Mouse (Mus musculus) CH12.LX (cell line): ENCODE measurements around the gene Iah1. TPM values are rescaled to one million over a fixed set of nuclear protein-coding genes. Genes with fewer than 3 reads are reported as not detected.

Experiments
- DNase-seq: peaks from one replicate; pipeline ENCODE4 v3.0.0-alpha.2; 2013; ENCODE audit errors: extremely low read depth
- H3K27ac ChIP-seq: 2 replicates; pipeline ENCODE4 v1.5.1; 2012; ENCODE audit warnings: low read depth, mild to moderate bottlenecking, control low read depth, moderate library complexity; ENCODE audit not compliant: insufficient read depth
- H3K27me3 ChIP-seq: replicated peaks from 2 replicates; pipeline ENCODE3; 2012; ENCODE audit warnings: inconsistent platforms
- H3K36me3 ChIP-seq, 2 experiments: replicated peaks in 1 of 2; 2 replicates each; pipeline versions ENCODE3 to v1.6.1; 2012; ENCODE audit warnings: inconsistent platforms in 1 of 2, low read length in 1 of 2, mild to moderate bottlenecking in 1 of 2, mixed read lengths in 1 of 2, moderate library complexity in 1 of 2; ENCODE audit not compliant: control insufficient read depth in 1 of 2, insufficient read depth in 1 of 2
- H3K4me1 ChIP-seq, 2 experiments: 2 replicates each; pipeline ENCODE4 v1.6.1; 2012; ENCODE audit warnings: inconsistent platforms in 1 of 2, moderate library complexity in 1 of 2; ENCODE audit not compliant: insufficient read depth in 2 of 2, control insufficient read depth in 1 of 2
- H3K4me2 ChIP-seq: 2 replicates; pipeline ENCODE4 v1.6.1; 2012; ENCODE audit warnings: low read depth, mild to moderate bottlenecking, control low read depth; ENCODE audit not compliant: poor library complexity, insufficient read depth, severe bottlenecking
- H3K4me3 ChIP-seq, 3 experiments: fragments of 150-350 bp in 1 of 3; sonication (generic) in 1 of 3; replicated peaks in 1 of 3; 2 replicates each; pipeline versions ENCODE3 to v1.5.1; 2011 to 2012; ENCODE audit warnings: low read depth in 2 of 3, low read length in 2 of 3, mild to moderate bottlenecking in 2 of 3, moderate library complexity in 2 of 3, control low read depth in 1 of 3, improper control_type of control experiment in 1 of 3, inconsistent platforms in 1 of 3, mixed read lengths in 1 of 3; ENCODE audit not compliant: poor library complexity in 1 of 3
- H3K79me2 ChIP-seq: replicated peaks from 2 replicates; pipeline ENCODE4 v1.6.1; 2012; ENCODE audit warnings: mild to moderate bottlenecking, moderate library complexity; ENCODE audit not compliant: control insufficient read depth, poor library complexity, insufficient read depth, severe bottlenecking; ENCODE audit errors: extremely low read depth
- H3K9ac ChIP-seq: 2 replicates; pipeline ENCODE4 v1.6.1; 2012; ENCODE audit warnings: low read depth, mild to moderate bottlenecking, control low read depth, moderate library complexity; ENCODE audit not compliant: insufficient read depth
- H3K9me3 ChIP-seq: replicated peaks from 2 replicates; pipeline ENCODE3; 2012; ENCODE audit warnings: low read length, inconsistent platforms, mixed read lengths
- CHD1 ChIP-seq: IDR thresholded peaks from 2 replicates; pipeline ENCODE4 v1.6.1; 2012; ENCODE audit warnings: low read depth, low read length, improper control_type of control experiment, inconsistent platforms
- CTCF ChIP-seq, 2 experiments: IDR thresholded peaks in 1 of 2; conservative IDR thresholded peaks in 1 of 2; 2 replicates each; pipeline ENCODE4 v1.5.1; 2011 to 2012; ENCODE audit warnings: low read depth in 2 of 2, low read length in 2 of 2, improper control_type of control experiment in 1 of 2, inconsistent platforms in 1 of 2, mild to moderate bottlenecking in 1 of 2, moderate library complexity in 1 of 2
- ELF1 ChIP-seq: IDR thresholded peaks from 2 replicates; pipeline ENCODE4 v1.6.1; 2014; ENCODE audit warnings: low read depth, mild to moderate bottlenecking, inconsistent platforms, low read length, improper control_type of control experiment
- ETS1 ChIP-seq: conservative IDR thresholded peaks from 2 replicates; pipeline ENCODE4 v1.6.1; 2012; ENCODE audit warnings: low read depth, mild to moderate bottlenecking, inconsistent platforms, low read length, improper control_type of control experiment, moderate library complexity
- KAT2A ChIP-seq: IDR thresholded peaks from 2 replicates; pipeline ENCODE4 v1.6.1; 2012; ENCODE audit warnings: low read length, improper control_type of control experiment, inconsistent platforms; ENCODE audit not compliant: insufficient replicate concordance
- MAX ChIP-seq: IDR thresholded peaks from 2 replicates; pipeline ENCODE4 v1.6.1; 2011; ENCODE audit warnings: low read length, improper control_type of control experiment
- MEF2A ChIP-seq: IDR thresholded peaks from 2 replicates; pipeline ENCODE4 v1.6.1; 2014; ENCODE audit warnings: low read depth, mild to moderate bottlenecking, inconsistent platforms, low read length, improper control_type of control experiment, borderline replicate concordance
- NRF1 ChIP-seq: IDR thresholded peaks from 2 replicates; pipeline ENCODE4 v1.6.1; 2014; ENCODE audit warnings: low read depth, mild to moderate bottlenecking, inconsistent platforms, low read length, improper control_type of control experiment, moderate library complexity
- PAX5 ChIP-seq: IDR thresholded peaks from 2 replicates; pipeline ENCODE4 v1.6.1; 2012; ENCODE audit warnings: low read length, inconsistent platforms, mixed read lengths
- RAD21 ChIP-seq: IDR thresholded peaks from 2 replicates; pipeline ENCODE4 v1.6.1; 2011; ENCODE audit warnings: low read depth, mild to moderate bottlenecking, low read length, improper control_type of control experiment, moderate library complexity
- SMC3 ChIP-seq: IDR thresholded peaks from 2 replicates; pipeline ENCODE4 v1.6.1; 2011; ENCODE audit warnings: low read depth, low read length, improper control_type of control experiment
- TBP ChIP-seq: conservative IDR thresholded peaks from 2 replicates; pipeline ENCODE4 v1.6.1; 2011; ENCODE audit warnings: low read depth, low read length, improper control_type of control experiment
- TCF12 ChIP-seq: IDR thresholded peaks from 2 replicates; pipeline ENCODE4 v1.6.1; 2014; ENCODE audit warnings: low read depth, mild to moderate bottlenecking, inconsistent platforms, low read length, improper control_type of control experiment
- USF1 ChIP-seq: IDR thresholded peaks from 2 replicates; pipeline ENCODE4 v1.6.1; 2014; ENCODE audit warnings: low read depth, mild to moderate bottlenecking, inconsistent platforms, low read length, improper control_type of control experiment
- ZMIZ1 ChIP-seq: IDR thresholded peaks from 2 replicates; pipeline ENCODE4 v1.6.1; 2012; ENCODE audit warnings: low read depth, mild to moderate bottlenecking, inconsistent platforms, low read length, improper control_type of control experiment
- ZNF384 ChIP-seq: IDR thresholded peaks from 2 replicates; pipeline ENCODE4 v1.6.1; 2012; ENCODE audit warnings: low read depth, low read length, improper control_type of control experiment, inconsistent platforms
- dilution Hi-C: fragments of 300-500 bp; cut with MboI; formaldehyde crosslinking; loops from 2 replicates; pipeline ENCODE4 v1.14.3; 2020; ENCODE audit warnings: low sequenced_read_pairs; ENCODE audit not compliant: extremely low pct_unique_long_range_greater_than_20kb, extremely low pct_ligation_motif_present
- in situ Hi-C: fragments of 300-500 bp; cut with MboI; formaldehyde crosslinking; loops from 3 replicates; pipeline ENCODE4 v1.14.3; 2019; ENCODE audit warnings: low sequenced_read_pairs, low pct_ligation_motif_present, low pct_unique_long_range_greater_than_20kb, mixed read lengths
- polyA plus RNA-seq: library from polyadenylated mRNA; unstranded; fragments of >175 nt; gene quantifications from 2 replicates; pipeline ENCODE4 v1.2.1, GENCODE M21; 2012; ENCODE audit warnings: low read depth; ENCODE audit not compliant: insufficient read length
- total RNA-seq, 2 experiments: library from RNA; depleted of rRNA; stranded (reverse); fragments of 300-350 nt in 1 of 2; fragments of >200 nt in 1 of 2; gene quantifications; 2 replicates each; pipeline ENCODE4 v1.2.3; 2012 to 2014

The Iah1 gene
- total and polyA plus RNA-seq, 3 experiments = 62.2 to 126 (median 106) TPM

DNA sequence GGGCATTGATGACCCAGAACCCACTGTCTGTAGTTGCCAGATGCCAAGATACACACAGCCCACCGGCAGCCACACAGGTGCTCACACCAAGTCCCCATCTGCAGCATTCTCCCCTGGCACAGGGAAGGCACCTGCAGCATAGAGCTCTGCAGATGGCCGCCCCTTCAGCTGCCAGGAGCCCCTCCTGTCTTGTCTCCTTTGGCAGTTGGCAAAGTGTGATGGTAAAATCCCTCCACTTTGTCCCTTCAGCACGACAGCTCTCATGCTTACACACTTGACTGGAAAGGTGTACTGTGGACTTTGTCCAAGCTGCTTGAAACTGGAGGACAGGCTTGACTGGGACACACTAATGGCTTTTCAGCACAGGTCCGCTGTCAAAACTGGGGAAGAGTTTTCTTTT lies 4.1 kb downstream of the Iah1 start:
- Histone ChIP-seq H3K27me3 (no peaks in the 10 kb centered on the region), H3K4me3 (no peak overlapping the region), H3K79me2 (peaks cover 9% of the 10 kb centered on the region), H3K9ac (no peak overlapping the region)
- in situ Hi-C loops = no loop called here
- TF ChIP-seq ELF1 (no peak), ZMIZ1 (no peak), TCF12 (no peak), MEF2A (no peak)
- TF ChIP-seq, all 38 proteins: peak for 0
- Histone ChIP-seq H3K4me1 (peaks cover 3 to 25% of the 10 kb centered on the region in 2 experiments), H3K4me2 (no peak overlapping the region), H3K9me3 (no peaks in the 10 kb centered on the region), H3K36me3 (peaks cover 62 to 76% of the 10 kb centered on the region in 2 experiments), H3K27ac (no peak overlapping the region)
- DNase-seq = no peak
- dilution Hi-C loops = no loop called here

DNA sequence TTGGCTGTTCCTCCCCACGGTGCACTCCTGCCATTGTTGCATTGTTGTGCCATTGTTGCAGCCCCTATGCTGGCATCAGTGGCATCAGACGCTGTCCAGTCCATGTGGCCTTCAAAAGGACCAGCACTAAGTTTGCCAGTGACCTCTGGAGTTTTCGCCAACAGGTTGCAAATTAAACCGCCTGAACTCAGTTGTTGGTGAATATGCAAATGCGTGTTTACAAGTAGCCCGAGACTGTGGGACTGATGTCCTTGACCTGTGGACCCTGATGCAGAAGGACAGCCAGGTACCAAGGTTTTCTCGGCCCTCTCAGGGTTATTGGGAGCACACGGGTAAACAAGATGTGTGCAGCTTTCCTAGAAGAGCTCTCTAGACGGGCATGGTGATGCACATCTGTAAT lies 5.0 kb downstream of the Iah1 start:
- TF ChIP-seq MAX = no peak
- no peak for TF ChIP-seq USF1
- TF ChIP-seq CHD1 = no peak
- TF ChIP-seq NRF1 = no peak
- H3K36me3 ChIP-seq = peaks cover 65 to 80% of the 10 kb centered on the region in 2 experiments
- peaks cover 9% of the 10 kb centered on the region for H3K79me2 ChIP-seq
- in situ Hi-C loops (no loop called here), dilution Hi-C loops (no loop called here)
- H3K4me1 ChIP-seq = peaks cover 3 to 18% of the 10 kb centered on the region in 2 experiments
- H3K27ac ChIP-seq = no peak overlapping the region
- no peak overlapping the region for H3K4me3 ChIP-seq
- no peaks in the 10 kb centered on the region for H3K27me3 ChIP-seq
- no peaks in the 10 kb centered on the region for H3K9me3 ChIP-seq
- H3K4me2 ChIP-seq = no peak overlapping the region
- DNase-seq = no peak
- no peak overlapping the region for H3K9ac ChIP-seq

DNA sequence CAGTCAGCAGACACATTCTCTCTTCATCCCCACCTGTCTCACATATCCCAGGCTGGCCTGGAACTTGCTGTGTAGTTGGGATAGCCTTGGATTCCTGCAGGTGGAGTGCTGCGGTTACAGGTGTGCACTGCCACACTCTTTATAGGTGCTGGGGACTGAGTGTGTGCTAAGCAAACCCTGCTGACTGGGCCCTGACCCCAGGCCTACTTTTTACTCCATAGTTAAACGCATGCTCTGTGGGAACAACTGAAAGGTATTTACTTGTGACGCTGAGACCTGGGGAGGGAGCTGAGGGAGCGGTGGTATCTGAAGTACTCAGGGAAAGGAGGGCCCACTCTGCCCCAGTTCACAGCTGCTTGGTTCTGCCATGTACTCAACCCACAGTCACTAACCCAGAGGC lies 6.1 kb downstream of the Iah1 start:
- TF ChIP-seq SMC3 (no peak), ZMIZ1 (no peak), TBP (no peak), KAT2A (no peak), PAX5 (no peak), ZNF384 (no peak), CTCF (conservative IDR thresholded peaks at IDR 0.05 in 1 of 2, IDR thresholded peaks at IDR 0.05 in 1 of 2; ENCODE audit: low read depth in 2 of 2, low read length in 2 of 2) (no peak), ETS1 (no peak), RAD21 (no peak), MAX (no peak)
- Histone ChIP-seq H3K27me3 (no peaks in the 10 kb centered on the region), H3K9me3 (no peaks in the 10 kb centered on the region), H3K27ac (no peak overlapping the region), H3K9ac (no peak overlapping the region), H3K4me3 (no peak overlapping the region), H3K36me3 (peaks cover 74 to 91% of the 10 kb centered on the region in 2 experiments), H3K4me1 (peaks cover 3 to 17% of the 10 kb centered on the region in 2 experiments), H3K4me2 (no peak overlapping the region), H3K79me2 (peaks cover 5% of the 10 kb centered on the region)
- in situ Hi-C loops = no loop called here
- DNase-seq = no peak
- dilution Hi-C loops = no loop called here
